Mouse (Mus musculus) forebrain, embryonic 15.5 days (tissue): ENCODE data around the gene Itih1. TPM values are rescaled to one million over a fixed set of nuclear protein-coding genes. Genes with fewer than 3 reads are reported as not detected.

ENCODE experiments used
- ATAC-seq: fragments of 200-750 bp; cut with Nextera tagmentation; replicated peaks from 2 replicates; pipeline ENCODE4 v1.8.0; 2017; ENCODE audit warnings: mild to moderate bottlenecking, moderate TSS enrichment, moderate library complexity
- H3K27ac ChIP-seq: fragments of 300-500 bp; sonication (generic); replicated peaks from 2 replicates; pipeline ENCODE4 v1.5.1; 2015; ENCODE audit warnings: mild to moderate bottlenecking, inconsistent platforms
- H3K27me3 ChIP-seq: fragments of 300-500 bp; sonication (generic); 2 replicates; pipeline ENCODE4 v1.6.1; 2015; ENCODE audit warnings: inconsistent platforms
- H3K36me3 ChIP-seq: fragments of 300-500 bp; sonication (generic); 2 replicates; pipeline ENCODE4 v1.6.1; 2015; ENCODE audit warnings: mild to moderate bottlenecking, inconsistent platforms
- H3K4me1 ChIP-seq: fragments of 300-500 bp; sonication (generic); 2 replicates; pipeline ENCODE4 v1.6.1; 2015; ENCODE audit warnings: inconsistent platforms
- H3K4me2 ChIP-seq: fragments of 300-500 bp; sonication (generic); replicated peaks from 2 replicates; pipeline ENCODE4 v1.6.1; 2015; ENCODE audit warnings: mild to moderate bottlenecking, inconsistent platforms
- H3K4me3 ChIP-seq: fragments of 300-500 bp; sonication (generic); 2 replicates; pipeline ENCODE4 v1.5.1; 2015; ENCODE audit warnings: mild to moderate bottlenecking, inconsistent platforms
- H3K9ac ChIP-seq: fragments of 300-500 bp; sonication (generic); replicated peaks from 2 replicates; pipeline ENCODE4 v1.6.1; 2015; ENCODE audit warnings: mild to moderate bottlenecking, inconsistent platforms
- H3K9me3 ChIP-seq: fragments of 300-500 bp; sonication (generic); 2 replicates; pipeline ENCODE4 v1.6.1; 2016; ENCODE audit warnings: inconsistent platforms
- WGBS: fragments of 180-500 bp; shearing (Covaris S2); methylation state at CpG from one replicate; pipeline ENCODE4 v1.1.7; 2015; ENCODE audit warnings: mixed read lengths; 5-methylcytosine and 5-hydroxymethylcytosine counted together
- polyA plus RNA-seq: library from polyadenylated mRNA; unstranded; fragments of >200 nt; fragmentation: Nextera tagmentation; extraction: Ambion mirVana; gene quantifications from 2 replicates; pipeline ENCODE4 v1.2.1, GENCODE M21; 2015

Itih1 gene
- polyA plus RNA-seq, 1 experiment from 2014 or later: not detected

DNA sequence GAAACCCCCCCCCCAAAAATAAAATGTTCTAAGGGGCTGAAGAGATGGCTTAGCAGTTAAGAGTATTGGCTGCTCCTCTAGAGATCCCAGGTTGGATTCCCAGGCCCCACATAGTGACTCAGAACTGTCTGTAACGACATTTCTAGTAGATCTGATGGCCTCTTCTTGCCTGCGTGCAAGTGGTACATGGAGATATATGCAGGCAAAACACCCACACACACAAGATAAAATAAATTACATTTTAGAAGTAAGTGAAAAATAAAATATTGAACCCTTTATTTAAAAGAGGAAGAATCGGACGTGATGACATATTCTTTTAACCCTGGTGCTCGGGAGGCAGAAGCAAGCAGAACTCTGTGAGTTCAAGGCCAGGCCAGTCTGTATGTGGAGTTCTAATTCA is 40.5 kb downstream of the Itih1 start:
- WGBS: 93% methylated on average over 5 of the region's 5 CpGs
- no peaks in the 10 kb centered on the region for H3K9me3 ChIP-seq
- H3K4me1 ChIP-seq: no peaks in the 10 kb centered on the region
- no peak for ATAC-seq
- H3K36me3 ChIP-seq: no peaks in the 10 kb centered on the region
- H3K27me3 ChIP-seq: no peaks in the 10 kb centered on the region
- H3K27ac ChIP-seq: no peak overlapping the region
- no peak overlapping the region for H3K4me2 ChIP-seq
- H3K4me3 ChIP-seq: no peak overlapping the region
- H3K9ac ChIP-seq: no peak overlapping the region

- H3K9ac ChIP-seq: no peak overlapping the region
- ATAC-seq: no peak
- no peaks in the 10 kb centered on the region for H3K36me3 ChIP-seq
- 15% methylated on average over 3 of the region's 3 CpGs for WGBS
- no peak overlapping the region for H3K27ac ChIP-seq
- no peak overlapping the region for H3K4me3 ChIP-seq
- H3K27me3 ChIP-seq: no peaks in the 10 kb centered on the region
- no peaks in the 10 kb centered on the region for H3K4me1 ChIP-seq
- H3K4me2 ChIP-seq: no peak overlapping the region
- no peaks in the 10 kb centered on the region for H3K9me3 ChIP-seq
Observed at GRCm38 (mm10) chr14:30899972-30900371, 43.1 kb downstream of the Itih1 start.

DNA sequence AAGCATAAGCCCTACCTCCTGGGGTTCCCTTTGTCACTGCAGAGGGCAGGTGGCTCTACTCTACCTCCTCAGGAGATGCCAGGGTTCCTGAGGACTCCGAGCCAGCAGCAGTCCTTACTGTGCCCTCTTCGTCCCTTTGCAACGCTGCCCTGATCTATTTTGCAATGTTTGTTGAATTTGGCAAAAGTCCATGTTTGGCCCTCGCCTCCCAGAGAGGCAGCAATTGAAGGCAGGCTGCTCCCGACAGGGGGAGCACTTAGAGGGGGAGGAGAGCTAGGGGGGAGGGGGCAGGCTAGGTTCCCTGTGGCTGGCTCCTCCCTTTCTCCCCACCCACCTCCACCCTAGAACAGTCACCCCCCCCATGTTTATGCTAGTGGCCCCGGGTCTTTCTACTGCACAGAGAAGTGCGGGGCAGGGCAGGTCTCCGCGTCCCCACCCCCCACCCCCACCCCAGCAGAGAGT is 54.8 kb downstream of the Itih1 start:
- 14% methylated on average over 9 of the region's 9 CpGs for WGBS
- Histone ChIP-seq H3K4me2 (no peak overlapping the region), H3K36me3 (no peaks in the 10 kb centered on the region)

GRCm38 (mm10) chr14:30886204-30886603 is 56.9 kb downstream of the Itih1 start, which contains the start of gene Itih4:
Itih4 (plus strand) TSS chr14:30886476.
- ATAC-seq: no peak
- H3K9me3 ChIP-seq: no peaks in the 10 kb centered on the region

More for the DNA sequence above, 54.8 kb downstream of the Itih1 start:
- H3K4me1 ChIP-seq: peaks cover 4% of the 10 kb centered on the region; the same call in 1 of the 2 replicates
- no peak overlapping the region for H3K4me3 ChIP-seq
- H3K27ac ChIP-seq: no peak overlapping the region
- no peak for ATAC-seq
- H3K27me3 ChIP-seq: no peaks in the 10 kb centered on the region
- H3K9ac ChIP-seq: no peak overlapping the region
- no peaks in the 10 kb centered on the region for H3K9me3 ChIP-seq

DNA sequence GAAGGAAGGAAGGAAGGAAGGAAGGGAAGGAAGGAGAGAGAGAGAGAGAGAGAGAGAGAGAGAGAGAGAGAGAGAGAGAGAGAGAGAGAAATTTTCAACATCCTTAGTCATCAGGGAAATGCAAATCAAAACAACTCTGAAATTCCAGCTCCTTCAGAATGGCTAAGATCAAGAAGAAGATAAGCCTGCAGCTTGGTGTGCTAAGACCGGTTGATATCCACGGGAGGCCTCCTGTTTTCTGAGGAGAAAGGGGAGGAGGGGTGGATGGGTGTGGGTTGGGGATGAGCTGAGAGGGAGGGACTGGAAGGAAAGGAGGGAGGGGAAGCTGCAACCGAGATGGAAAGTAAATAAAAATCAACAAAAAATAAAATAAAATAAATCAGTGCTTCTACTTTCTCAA is 57.8 kb downstream of the Itih1 start:
- WGBS: 25% methylated on average over 3 of the region's 3 CpGs
- peaks cover 4% of the 10 kb centered on the region; the same call in 1 of the 2 replicates for H3K4me1 ChIP-seq
- H3K27me3 ChIP-seq: no peaks in the 10 kb centered on the region
- no peak overlapping the region for H3K27ac ChIP-seq
- no peak overlapping the region for H3K4me3 ChIP-seq
- no peaks in the 10 kb centered on the region for H3K9me3 ChIP-seq
- H3K9ac ChIP-seq: no peak overlapping the region
- no peak overlapping the region for H3K4me2 ChIP-seq
- ATAC-seq: no peak
- no peaks in the 10 kb centered on the region for H3K36me3 ChIP-seq

More at GRCm38 (mm10) chr14:30886204-30886603, 56.9 kb downstream of the Itih1 start, which contains the start of gene Itih4:
- peaks cover 4% of the 10 kb centered on the region; the same call in 1 of the 2 replicates for H3K4me1 ChIP-seq
- H3K4me3 ChIP-seq: no peak within 1 kb of the TSS
- 89% methylated on average over 3 of the region's 3 CpGs for WGBS
- no peak within 1 kb of the TSS for H3K4me2 ChIP-seq
- H3K36me3 ChIP-seq: no peaks in the 10 kb centered on the region
- no peak within 1 kb of the TSS for H3K9ac ChIP-seq
- no peaks in the 10 kb centered on the region for H3K27me3 ChIP-seq
- no peak within 1 kb of the TSS for H3K27ac ChIP-seq

DNA sequence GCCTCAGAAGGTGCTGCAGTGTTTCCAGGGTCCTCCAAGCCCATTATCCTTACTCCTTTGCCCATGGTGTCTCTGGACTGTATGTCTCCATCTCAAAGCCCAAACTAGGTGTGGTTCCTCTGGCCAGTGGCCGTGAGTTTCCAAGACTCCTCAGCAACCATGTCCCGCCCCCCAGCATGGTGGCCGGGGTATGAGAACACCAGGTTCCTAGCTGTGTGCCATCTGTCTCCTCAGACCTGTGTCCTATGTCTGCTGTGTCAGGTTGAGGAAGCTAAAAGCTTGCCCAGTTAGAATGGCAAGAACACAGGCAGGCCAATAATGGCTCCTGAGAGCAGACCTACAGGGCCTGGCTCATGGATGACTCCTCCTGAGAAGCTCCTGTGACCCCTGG is 61.4 kb downstream of the Itih1 start:
- H3K9me3 ChIP-seq: no peaks in the 10 kb centered on the region
- H3K4me2 ChIP-seq: no peak overlapping the region
- 95% methylated on average over 3 of the region's 3 CpGs for WGBS
- no peak overlapping the region for H3K27ac ChIP-seq
- H3K27me3 ChIP-seq: no peaks in the 10 kb centered on the region
- ATAC-seq: no peak
- H3K4me1 ChIP-seq: 0 out of 2 replicates have a peak, but pooled peaks cover 6% of the 10 kb centered on the region
- no peaks in the 10 kb centered on the region for H3K36me3 ChIP-seq
- no peak overlapping the region for H3K9ac ChIP-seq
- H3K4me3 ChIP-seq: no peak overlapping the region

DNA sequence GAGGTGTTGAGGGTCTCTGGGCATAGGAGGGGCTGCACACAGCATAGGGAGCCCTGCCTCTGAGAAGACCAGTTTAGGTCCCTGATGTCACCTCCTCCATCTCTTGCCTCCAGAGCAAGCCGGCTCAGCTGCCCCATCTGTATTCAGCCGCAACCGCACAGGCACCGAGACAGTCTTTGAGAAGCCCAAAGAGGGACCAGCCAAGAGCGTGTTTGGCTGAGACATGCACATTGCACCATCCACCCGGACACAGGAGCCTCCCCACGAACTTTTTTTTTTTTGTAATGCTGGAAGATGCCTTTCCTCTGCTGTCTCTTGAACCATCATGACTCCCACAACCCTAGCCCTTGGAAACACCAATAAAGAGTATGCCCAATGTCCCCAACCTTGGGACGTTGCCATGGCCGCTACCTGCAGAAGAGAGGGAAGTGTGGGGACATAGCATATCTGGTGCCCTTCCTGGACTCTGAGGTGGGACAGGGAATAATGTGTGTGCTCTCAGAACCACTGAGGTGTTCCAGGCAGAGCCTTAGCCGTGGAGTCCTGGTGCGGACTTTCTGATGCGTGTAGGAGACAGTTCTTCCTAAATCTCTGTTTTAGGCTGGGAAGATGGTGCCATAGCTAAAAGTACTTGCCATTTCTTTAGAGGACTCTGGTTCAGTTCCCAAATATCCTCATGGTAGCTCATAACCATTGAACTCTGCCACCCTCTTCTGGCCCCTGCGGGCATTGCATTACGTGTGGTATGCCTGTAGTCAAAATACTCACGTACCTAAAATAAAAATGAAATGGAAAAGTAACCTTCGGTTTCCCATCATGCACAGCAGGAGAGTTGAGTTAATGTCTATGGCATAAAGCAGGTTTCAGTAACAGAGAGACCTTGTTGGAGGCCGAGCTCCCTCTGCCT is 62.0 kb downstream of the Itih1 start:
- H3K36me3 ChIP-seq: no peaks in the 10 kb centered on the region
- no peak for ATAC-seq
- H3K4me2 ChIP-seq: no peak overlapping the region
- H3K9me3 ChIP-seq: no peaks in the 10 kb centered on the region
- WGBS: 88% methylated on average over 17 of the region's 17 CpGs
- 0 out of 2 replicates have a peak, but pooled peaks cover 6% of the 10 kb centered on the region for H3K4me1 ChIP-seq
- no peaks in the 10 kb centered on the region for H3K27me3 ChIP-seq
- H3K9ac ChIP-seq: no peak overlapping the region
- H3K27ac ChIP-seq: no peak overlapping the region
- H3K4me3 ChIP-seq: no peak overlapping the region

- ATAC-seq: no peak
- 77% methylated on average over 8 of the region's 8 CpGs for WGBS
- Histone ChIP-seq H3K4me2 (no peak overlapping the region), H3K27ac (no peak overlapping the region), H3K4me1 (0 out of 2 replicates have a peak, but pooled peaks cover 6% of the 10 kb centered on the region), H3K36me3 (peaks cover 8% of the 10 kb centered on the region), H3K4me3 (no peak overlapping the region), H3K27me3 (no peaks in the 10 kb centered on the region), H3K9me3 (no peaks in the 10 kb centered on the region), H3K9ac (no peak overlapping the region)
Observed at GRCm38 (mm10) chr14:30880251-30880650, 62.8 kb downstream of the Itih1 start.

DNA sequence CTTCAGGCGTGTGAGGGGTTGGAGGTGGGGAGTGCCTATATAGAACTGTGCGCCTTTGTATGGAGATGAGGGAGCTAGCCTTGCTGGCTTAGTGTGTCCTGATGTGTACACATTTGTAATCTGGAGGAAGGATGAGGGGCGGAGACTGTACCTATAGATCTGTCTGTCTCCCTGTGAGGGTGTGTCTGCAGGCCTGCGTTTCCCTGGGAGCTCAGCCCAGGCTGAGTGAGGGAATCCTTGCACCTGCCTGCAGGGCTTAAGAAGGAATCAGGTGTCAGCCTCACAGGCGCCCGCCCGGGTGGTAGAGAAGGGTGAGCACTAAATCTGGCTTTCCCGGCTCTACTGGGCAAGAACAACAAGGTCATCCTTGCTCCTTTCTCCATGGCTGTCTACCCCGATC is 63.3 kb downstream of the Itih1 start:
- no peak overlapping the region for H3K4me3 ChIP-seq
- no peak overlapping the region for H3K4me2 ChIP-seq
- no peaks in the 10 kb centered on the region for H3K9me3 ChIP-seq
- H3K27ac ChIP-seq: no peak overlapping the region
- H3K9ac ChIP-seq: no peak overlapping the region
- WGBS: 67% methylated on average over 9 of the region's 9 CpGs
- H3K36me3 ChIP-seq: peaks cover 10% of the 10 kb centered on the region
- no peak for ATAC-seq
- no peaks in the 10 kb centered on the region for H3K27me3 ChIP-seq
- 0 out of 2 replicates have a peak, but pooled peaks cover 6% of the 10 kb centered on the region for H3K4me1 ChIP-seq

Other genes starting within 250 kb of the Itih1 start
- 21.0 and 23.2 TPM in 2 replicates for gene Sfmbt1, start 228.4 kb downstream of the Itih1 start, polyA plus RNA-seq
- 17.3 and 18.0 TPM in 2 replicates for gene Tmem110, start 117.7 kb downstream of the Itih1 start, polyA plus RNA-seq
- gene Mustn1, start 64.1 kb downstream of the Itih1 start, polyA plus RNA-seq: 0.55 and 0.90 TPM in 2 replicates
- 0.17 TPM in 1 of 2 replicates, not detected in the other for gene Itih4, start 56.8 kb downstream of the Itih1 start, polyA plus RNA-seq
- 0.38 and 0.53 TPM in 2 replicates for gene Itih3, start 19.5 kb downstream of the Itih1 start, polyA plus RNA-seq
- gene Nek4, start 8.1 kb upstream of the Itih1 start, polyA plus RNA-seq: 16.7 and 17.3 TPM in 2 replicates
- 50.5 and 53.3 TPM in 2 replicates for gene Glt8d1, start 58.1 kb upstream of the Itih1 start, polyA plus RNA-seq
- gene Spcs1, start 58.4 kb upstream of the Itih1 start, polyA plus RNA-seq: 284 and 296 TPM in 2 replicates
- 165 and 166 TPM in 2 replicates for gene Pbrm1, start 75.8 kb upstream of the Itih1 start, polyA plus RNA-seq
- gene Gnl3, start 75.9 kb upstream of the Itih1 start, polyA plus RNA-seq: 60.2 and 62.4 TPM in 2 replicates
- 66.1 and 74.5 TPM in 2 replicates for gene Smim4, start 185.7 kb upstream of the Itih1 start, polyA plus RNA-seq
- gene Nt5dc2, start 187.8 kb upstream of the Itih1 start, polyA plus RNA-seq: 223 and 240 TPM in 2 replicates
- 12.9 and 19.0 TPM in 2 replicates for gene Stab1, start 225.4 kb upstream of the Itih1 start, polyA plus RNA-seq